Mouse (Mus musculus): ENCODE measurements around the gene Dact2.

- TF ChIP-seq GATA1 (IDR thresholded peaks at IDR 0.05; ENCODE audit: low read length) (no peak), TAL1 (IDR thresholded peaks at IDR 0.05; ENCODE audit: low read length) (no peak)
Measured at GRCm38 (mm10) chr17:14228381-14228780, 24.3 kb upstream of the Dact2 start.
